In the genomic region with DNA sequence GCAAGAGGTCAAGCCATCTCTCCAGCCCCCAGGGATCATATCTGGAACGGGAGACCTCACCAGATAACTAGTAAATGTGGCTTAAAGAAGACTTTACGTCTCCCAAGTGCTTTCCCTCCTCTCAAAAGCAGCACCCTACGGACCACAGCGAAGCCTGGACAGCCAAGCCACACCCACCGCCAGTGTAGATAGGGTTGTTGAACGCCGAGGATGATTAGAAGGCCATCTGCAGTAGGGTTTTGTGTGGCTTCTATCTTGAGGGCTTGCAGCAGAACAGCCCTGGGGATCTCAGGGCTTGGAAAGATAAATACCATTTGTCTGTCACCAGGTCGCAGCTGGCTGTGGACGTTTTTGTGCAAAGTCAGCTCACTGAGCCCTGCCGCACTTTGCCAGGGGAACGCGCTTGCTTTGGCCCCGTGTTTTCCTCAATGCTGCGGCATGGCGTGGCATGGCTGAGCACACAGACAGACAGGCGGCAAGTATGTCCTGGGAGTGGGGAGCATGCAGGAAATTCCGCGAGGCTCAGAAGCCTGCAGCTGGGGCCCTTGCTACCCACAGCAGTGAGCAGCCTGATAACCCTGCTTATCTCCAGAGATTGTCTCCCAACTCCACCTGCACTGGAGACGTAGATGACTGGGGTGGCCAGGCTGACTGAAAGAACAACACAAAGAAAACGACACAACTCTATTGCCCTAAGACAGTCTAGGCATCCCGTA, we compare ENCODE assay signal across 9 mouse cellular contexts. TPM values are rescaled to one million over a fixed set of nuclear protein-coding genes. Genes with fewer than 3 reads are reported as not detected.
DNase-seq lines count a peak whose midpoint lies in the region; ATAC-seq lines count a peak whose summit lies in the region.
"Had no signal": no experiment of that assay in that cellular context is flagged by ENCODE, and none has a peak within 500 bp of the region (broad histone marks: within the 10 kb centered on the region; RNA-seq: fewer than 3 reads in every experiment).

No protein-coding gene starts in this region.

- peak overlapping the region; percentile 19; the same call in 1 of the 2 replicates for H3K9ac ChIP-seq in heart, embryonic 15.5 days
- no peak overlapping the region for H3K9ac ChIP-seq in embryonic facial prominence, embryonic 13.5 days
- H3K9ac ChIP-seq in intestine, embryonic 15.5 days: no peak overlapping the region
- 0 out of 2 replicates have a peak overlapping the region, but pooled peaks have one; percentile 12 for H3K9ac ChIP-seq in midbrain, embryonic 14.5 days (replicated peaks; ENCODE audit: low read length)

- peak overlapping the region; percentile 43; the same call in 1 of the 2 replicates for H3K27ac ChIP-seq in heart, embryonic 15.5 days
- H3K27ac ChIP-seq in embryonic facial prominence, embryonic 13.5 days: no peak overlapping the region
- no peak overlapping the region for H3K27ac ChIP-seq in intestine, embryonic 15.5 days
- H3K27ac ChIP-seq in midbrain, embryonic 14.5 days (replicated peaks; ENCODE audit: low read depth, low read length): no peak overlapping the region

- ATAC-seq in heart, embryonic 15.5 days (replicated peaks; ENCODE audit: insufficient number of reproducible peaks, insufficient read depth, low FRiP score, low read depth): 0 out of 2 replicates have a peak, but pooled peaks have one; percentile 39
- no peak for ATAC-seq in embryonic facial prominence, embryonic 13.5 days (ENCODE audit: insufficient number of reproducible peaks, insufficient read depth, low FRiP score, low TSS enrichment, low read depth)
- peak; percentile 79 for ATAC-seq in intestine, embryonic 15.5 days
- no peak for ATAC-seq in midbrain, embryonic 14.5 days (ENCODE audit: low FRiP score, low TSS enrichment)
- ATAC-seq: Patski had no signal

- no peak for DNase-seq in heart, adult 9 months (ENCODE audit: low spot score in 2 of 2)
- DNase-seq in midbrain, embryonic 14.5 days: no peak
- no peak for DNase-seq in thymus, postnatal 4 days
- no peak for DNase-seq in thymus, adult 18-20 months
- no peak for DNase-seq in urinary bladder, adult 2 months (ENCODE audit: low spot score)

- no peaks in the 10 kb centered on the region for H3K9me3 ChIP-seq in heart, embryonic 15.5 days (replicated peaks)
- H3K9me3 ChIP-seq in embryonic facial prominence, embryonic 13.5 days: no peaks in the 10 kb centered on the region
- no peaks in the 10 kb centered on the region for H3K9me3 ChIP-seq in intestine, embryonic 15.5 days
- H3K9me3 ChIP-seq in midbrain, embryonic 14.5 days (ENCODE audit: control insufficient read depth, low read length): no peaks in the 10 kb centered on the region

- peak overlapping the region; percentile 31 for H3K4me3 ChIP-seq in heart, embryonic 15.5 days
- no peak overlapping the region for H3K4me3 ChIP-seq in embryonic facial prominence, embryonic 13.5 days
- peak overlapping the region; percentile 10; the same call in 1 of the 2 replicates for H3K4me3 ChIP-seq in intestine, embryonic 15.5 days (replicated peaks)
- no peak overlapping the region for H3K4me3 ChIP-seq in midbrain, embryonic 14.5 days (replicated peaks; ENCODE audit: low read depth, low read length)

- H3K4me1 ChIP-seq in heart, embryonic 15.5 days (replicated peaks): peaks cover 12% of the 10 kb centered on the region
- H3K4me1 ChIP-seq in embryonic facial prominence, embryonic 13.5 days: peaks cover 12% of the 10 kb centered on the region
- peaks cover 5% of the 10 kb centered on the region; the same call in 1 of the 2 replicates for H3K4me1 ChIP-seq in intestine, embryonic 15.5 days (replicated peaks)
- H3K4me1 ChIP-seq in midbrain, embryonic 14.5 days (ENCODE audit: control insufficient read depth, insufficient read depth, low read length): peaks cover 2% of the 10 kb centered on the region; the same call in 1 of the 2 replicates

- WGBS in heart, embryonic 15.5 days: 12% methylated on average over 21 of the region's 21 CpGs
- 65% methylated on average over 21 of the region's 21 CpGs for whole genome bisulfite sequencing in embryonic facial prominence, embryonic 13.5 days
- 23% methylated on average over 21 of the region's 21 CpGs for WGBS in intestine, embryonic 15.5 days
- WGBS in midbrain, embryonic 14.5 days: 63% methylated on average over 21 of the region's 21 CpGs

- H3K36me3 ChIP-seq in heart, embryonic 15.5 days: no peaks in the 10 kb centered on the region
- no peaks in the 10 kb centered on the region for H3K36me3 ChIP-seq in embryonic facial prominence, embryonic 13.5 days
- no peaks in the 10 kb centered on the region for H3K36me3 ChIP-seq in intestine, embryonic 15.5 days
- H3K36me3 ChIP-seq in midbrain, embryonic 14.5 days (ENCODE audit: control insufficient read depth, insufficient read depth, low read length): no peaks in the 10 kb centered on the region

- peak overlapping the region; percentile 76 for H3K4me2 ChIP-seq in heart, embryonic 15.5 days
- H3K4me2 ChIP-seq in embryonic facial prominence, embryonic 13.5 days: peak overlapping the region; percentile 36
- peak overlapping the region; percentile 58 for H3K4me2 ChIP-seq in intestine, embryonic 15.5 days (replicated peaks)
- peak overlapping the region; percentile 30 for H3K4me2 ChIP-seq in midbrain, embryonic 14.5 days (ENCODE audit: low read length)

- H3K27me3 ChIP-seq in heart, embryonic 15.5 days: peaks cover 6% of the 10 kb centered on the region; the same call in 1 of the 2 replicates
- H3K27me3 ChIP-seq in embryonic facial prominence, embryonic 13.5 days: no peaks in the 10 kb centered on the region
- no peaks in the 10 kb centered on the region for H3K27me3 ChIP-seq in intestine, embryonic 15.5 days (replicated peaks)
- no peaks in the 10 kb centered on the region for H3K27me3 ChIP-seq in midbrain, embryonic 14.5 days (ENCODE audit: control insufficient read depth, insufficient read depth, low read length)

RNA-seq across cellular contexts. Expression of a gene that starts 15.9 kb away (rescaled TPM):
- polyA plus RNA-seq in heart, embryonic 15.5 days (2015; fragmentation: Nextera tagmentation; extraction: Ambion mirVana): 14.9 and 20.4 TPM in 2 replicates
- polyA plus RNA-seq in embryonic facial prominence, embryonic 13.5 days (2015; fragmentation: Nextera tagmentation; extraction: Ambion mirVana): 21.8 and 21.9 TPM in 2 replicates
- 13.5 and 13.9 TPM in 2 replicates for polyA plus RNA-seq in intestine, embryonic 15.5 days (2015; fragmentation: Nextera tagmentation; extraction: Ambion mirVana)
- polyA plus RNA-seq in midbrain, embryonic 14.5 days (2014; fragmentation: Nextera tagmentation; extraction: Ambion mirVana): 24.9 and 31.2 TPM in 2 replicates
- polyA plus RNA-seq in urinary bladder, adult 2 months (2012; rRNA removed): 52.4 and 56.0 TPM in 2 replicates

RNA-seq across cellular contexts. Expression of a gene that starts 59.8 kb away (rescaled TPM):
- 23.5 and 29.0 TPM in 2 replicates for polyA plus RNA-seq in heart, embryonic 15.5 days (2015; fragmentation: Nextera tagmentation; extraction: Ambion mirVana)
- polyA plus RNA-seq in embryonic facial prominence, embryonic 13.5 days (2015; fragmentation: Nextera tagmentation; extraction: Ambion mirVana): 55.2 and 61.4 TPM in 2 replicates
- polyA plus RNA-seq in intestine, embryonic 15.5 days (2015; fragmentation: Nextera tagmentation; extraction: Ambion mirVana): 57.2 and 59.4 TPM in 2 replicates
- 11.9 and 14.1 TPM in 2 replicates for polyA plus RNA-seq in midbrain, embryonic 14.5 days (2014; fragmentation: Nextera tagmentation; extraction: Ambion mirVana)
- 3.1 and 3.6 TPM in 2 replicates for polyA plus RNA-seq in urinary bladder, adult 2 months (2012; rRNA removed)

Comparison
In these comparisons a context has a peak if more than half of its experiments do, and no peak if none do; other contexts are left out.
1. ATAC-seq: peak in heart, embryonic 15.5 days (single experiment) and intestine, embryonic 15.5 days (single experiment); none in embryonic facial prominence, embryonic 13.5 days (single experiment) and midbrain, embryonic 14.5 days (single experiment).
2. H3K4me3 ChIP-seq: peak in heart, embryonic 15.5 days (single experiment) and intestine, embryonic 15.5 days (single experiment); none in embryonic facial prominence, embryonic 13.5 days (single experiment) and midbrain, embryonic 14.5 days (single experiment).
3. H3K9ac ChIP-seq: peak in heart, embryonic 15.5 days (single experiment) and midbrain, embryonic 14.5 days (single experiment); none in embryonic facial prominence, embryonic 13.5 days (single experiment) and intestine, embryonic 15.5 days (single experiment).
4. Peak in every context shown above with its lines, with median percentiles within 50 percentile points of each other: H3K4me2 ChIP-seq.